Mouse (Mus musculus) CD4-positive naive resting alpha-beta T cell, adult 76 days (primary cell): Measurements from ENCODE around the gene Batf2. TPM values are rescaled to one million over a fixed set of nuclear protein-coding genes. Genes with fewer than 3 reads are reported as not detected.

ENCODE experiments used
- total RNA-seq: library from RNA; stranded (reverse); gene quantifications from one replicate; pipeline ENCODE4 v1.2.4, GENCODE M21; 2023

Batf2 gene
- 0.41 TPM for total RNA-seq

DNA sequence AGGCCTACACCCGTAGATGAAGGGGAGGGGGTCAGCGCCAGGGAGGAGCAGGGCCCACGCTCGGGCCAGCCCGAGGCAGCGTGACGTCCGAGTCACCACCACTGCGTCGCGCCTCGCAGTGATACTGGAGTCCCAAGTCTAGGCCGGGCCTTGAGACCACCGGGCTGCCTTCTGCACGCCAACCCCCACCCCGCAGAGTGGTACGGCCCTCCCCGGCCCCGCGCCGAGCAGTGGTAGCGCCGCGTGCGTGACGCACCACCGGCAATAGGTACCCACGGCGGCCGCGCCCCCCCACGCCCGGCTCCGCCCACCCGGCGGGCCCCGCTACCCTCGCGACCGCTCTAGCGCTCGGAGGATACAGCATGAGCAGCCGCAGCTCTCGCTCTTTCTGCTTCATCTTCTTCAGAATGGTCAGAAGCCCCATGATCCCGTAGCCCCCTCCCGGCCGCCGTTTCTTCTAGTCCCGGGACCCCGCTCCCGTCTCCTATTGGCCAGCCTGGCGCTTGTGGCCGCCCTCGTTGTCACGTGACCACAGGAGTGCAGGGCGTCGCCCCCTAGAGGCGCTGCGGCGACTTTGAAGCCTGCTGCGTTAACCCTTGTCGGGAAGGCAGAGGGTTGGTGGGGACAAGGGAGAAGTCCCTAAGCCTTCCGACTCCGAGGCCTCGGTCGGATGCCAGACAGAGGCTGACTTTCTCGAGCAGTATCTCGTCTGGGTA, at the start of gene Batf2:
TSS of gene Batf2 (plus strand) at position 306 of the 716 bp plus-strand sequence.

DNA sequence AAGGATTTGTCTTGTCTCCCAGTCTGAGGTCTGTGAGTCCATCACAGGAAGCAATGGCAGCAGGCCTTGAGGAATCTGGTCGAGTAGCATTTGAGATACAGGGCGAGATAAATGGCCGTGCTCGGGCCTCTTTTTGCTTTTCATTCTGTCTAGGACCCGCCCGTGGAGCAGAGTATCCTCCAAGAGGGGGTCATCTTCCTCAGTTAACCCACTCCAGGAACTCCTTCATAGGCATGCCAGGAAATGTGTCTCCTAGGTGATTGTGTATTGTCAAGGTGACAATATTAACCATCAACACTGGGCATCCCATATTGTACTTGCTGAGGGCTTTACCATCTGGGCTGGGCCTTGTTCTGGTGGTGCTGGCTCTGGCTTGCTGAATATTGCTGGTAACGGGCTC, 46.7 kb upstream of the Batf2 start, which contains the start of gene AC131692.1:
TSS of gene AC131692.1 (plus strand) at position 301 of the 400 bp plus-strand sequence.

DNA sequence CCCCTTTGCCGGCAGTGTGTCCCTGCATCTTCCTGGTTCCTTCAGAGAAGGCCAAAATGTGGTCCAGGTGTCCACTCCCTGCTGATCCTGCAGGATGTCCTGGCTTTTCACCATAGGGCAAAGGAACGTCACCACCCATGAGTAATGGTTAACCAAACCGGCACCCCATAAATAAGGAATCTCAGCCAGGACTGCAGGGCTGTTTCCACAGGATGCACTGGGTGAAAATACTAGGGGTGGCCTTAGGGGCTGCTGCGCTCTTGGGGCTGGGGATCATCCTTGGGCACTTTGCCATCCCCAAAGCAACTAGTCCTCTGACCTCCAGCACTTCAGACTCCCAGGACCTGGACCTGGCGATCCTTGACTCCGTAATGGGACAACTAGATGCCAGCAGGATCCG, 35.2 kb upstream of the Batf2 start, which contains the start of gene Naaladl1:
TSS of gene Naaladl1 (plus strand) at position 197 of the 400 bp plus-strand sequence.

DNA sequence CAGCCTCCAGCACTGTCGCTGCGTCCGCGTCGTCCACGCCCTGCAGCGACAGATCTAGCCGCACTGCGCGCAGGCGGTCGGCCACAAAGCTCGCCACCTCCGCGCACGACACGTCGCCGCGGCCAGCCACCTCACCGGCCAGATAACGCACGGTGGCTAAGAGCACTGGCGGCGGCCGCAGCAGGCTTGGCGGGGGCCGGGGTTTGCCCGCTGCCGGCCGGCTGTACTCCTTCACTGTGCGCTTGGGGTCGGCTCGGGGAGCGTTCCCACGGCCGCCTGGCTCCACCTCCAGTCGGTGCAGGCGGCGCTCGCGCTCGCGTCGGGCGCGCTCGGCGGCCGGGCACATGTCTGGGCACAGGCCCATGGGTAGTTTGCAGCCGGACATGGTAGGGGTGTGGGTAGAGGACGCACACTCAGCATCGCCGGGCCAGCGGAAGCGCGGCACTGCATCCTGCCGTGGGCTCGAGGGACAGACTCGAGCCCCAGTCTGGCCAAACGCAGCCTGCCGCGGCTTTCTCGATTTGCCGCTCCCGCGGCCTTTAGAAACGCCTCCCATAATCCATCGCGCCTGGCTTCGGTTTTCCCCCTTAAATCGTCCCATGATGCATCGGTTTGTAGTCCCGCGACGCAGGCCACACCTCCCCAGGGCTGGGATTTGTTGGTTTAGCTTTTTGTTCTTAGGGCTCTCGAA, 22.7 kb upstream of the Batf2 start, which contains the start of gene Sac3d1:
TSS of gene Sac3d1 (minus strand) at position 665 of the 691 bp plus-strand sequence.

DNA sequence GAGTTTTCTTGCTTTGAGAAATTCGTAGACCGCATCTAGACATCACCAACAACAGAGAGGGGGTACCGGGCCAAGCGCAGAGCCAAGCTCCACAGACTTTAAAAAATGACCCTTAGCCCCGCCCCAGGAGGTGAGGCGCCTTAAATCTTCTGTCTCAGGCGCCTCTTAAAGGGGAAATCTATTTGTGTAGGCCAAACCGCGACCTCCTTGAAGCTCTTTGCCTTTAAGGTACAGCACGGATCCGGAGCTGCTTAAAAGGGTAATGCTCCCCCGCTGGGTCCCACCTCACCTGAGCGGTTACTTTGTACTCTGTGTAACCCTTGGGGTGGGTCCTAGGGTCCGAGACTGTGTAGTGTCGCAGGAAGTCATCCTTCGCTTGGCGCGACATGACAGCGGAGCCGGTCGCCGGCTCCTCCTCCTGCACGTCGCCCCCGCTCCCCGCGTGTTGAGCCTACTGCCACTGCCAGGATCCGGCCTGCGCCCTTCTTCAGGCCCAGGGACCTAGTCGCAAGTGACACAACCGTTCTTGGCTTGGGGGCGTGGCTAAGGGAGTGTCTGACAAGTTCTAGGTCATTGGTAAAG, 12.9 kb upstream of the Batf2 start, which contains the start of gene Snx15:
TSS of gene Snx15 (minus strand) at position 545 of the 582 bp plus-strand sequence.

DNA sequence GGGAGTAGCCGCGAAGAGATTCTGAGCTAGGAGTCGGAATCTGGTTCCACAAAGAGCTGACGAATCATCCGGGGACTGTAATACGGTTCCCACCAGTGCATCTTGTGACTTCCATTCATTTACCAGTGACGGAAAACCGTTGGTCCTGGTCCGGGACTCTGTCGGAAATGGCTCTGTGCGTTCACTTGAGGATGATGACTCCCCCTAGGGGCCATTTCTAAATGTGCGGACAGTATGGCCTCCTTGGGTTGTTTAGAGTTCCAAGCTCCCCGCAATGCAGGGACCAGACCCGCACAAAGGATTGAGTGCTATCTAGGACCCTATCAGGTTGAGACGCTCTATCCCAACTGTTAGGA, 589 bp downstream of the Batf2 start, which contains the start of gene Arl2:
TSS of gene Arl2 (minus strand) at position 155 of the 356 bp plus-strand sequence.

GRCm38 (mm10) chr19:6184131-6184530, 43.3 kb downstream of the Batf2 start, which contains the start of gene Majin:
Majin (plus strand) TSS chr19:6184388.

Other genes starting within 250 kb of the Batf2 start
- 2.3 TPM for gene Tigd3, start 246.8 kb upstream of the Batf2 start, total RNA-seq
- gene Dpf2, start 228.0 kb upstream of the Batf2 start, total RNA-seq: 116 TPM
- 0.59 TPM for gene Cdc42ep2, start 216.2 kb upstream of the Batf2 start, total RNA-seq
- gene Pola2, start 176.8 kb upstream of the Batf2 start, total RNA-seq: 53.3 TPM
- gene Slc22a20, start 154.8 kb upstream of the Batf2 start, total RNA-seq: not detected
- gene Capn1, start 125.1 kb upstream of the Batf2 start, total RNA-seq: 109 TPM
- 59.7 TPM for gene Syvn1, start 94.4 kb upstream of the Batf2 start, total RNA-seq
- gene Mrpl49, start 83.2 kb upstream of the Batf2 start, total RNA-seq: 18.5 TPM
- 3,209 TPM for gene Fau, start 83.1 kb upstream of the Batf2 start, total RNA-seq
- gene Znhit2, start 79.8 kb upstream of the Batf2 start, total RNA-seq: 10.9 TPM
- 17.4 TPM for gene Tm7sf2, start 72.6 kb upstream of the Batf2 start, total RNA-seq
- gene Vps51, start 63.8 kb upstream of the Batf2 start, total RNA-seq: 112 TPM
- not detected for gene Tmem262, start 61.0 kb upstream of the Batf2 start, total RNA-seq
- gene Gm28374, start 58.7 kb upstream of the Batf2 start, total RNA-seq: not detected
- 58.2 TPM for gene Zfpl1, start 56.0 kb upstream of the Batf2 start, total RNA-seq
- 0.91 TPM for gene Cdca5, start 56.0 kb upstream of the Batf2 start, total RNA-seq
- gene AC131692.1, start 46.6 kb upstream of the Batf2 start, total RNA-seq: not detected
- not detected for gene Naaladl1, start 35.2 kb upstream of the Batf2 start, total RNA-seq
- 5.0 TPM for gene Sac3d1, start 22.3 kb upstream of the Batf2 start, total RNA-seq
- 27.8 TPM for gene Snx15, start 12.7 kb upstream of the Batf2 start, total RNA-seq
- gene Arl2, start 565 bp downstream of the Batf2 start, total RNA-seq: 20.1 TPM
- gene Majin, start 43.4 kb downstream of the Batf2 start, total RNA-seq: not detected
- gene Gpha2, start 85.4 kb downstream of the Batf2 start, total RNA-seq: not detected
- 17.5 TPM for gene Ppp2r5b, start 94.9 kb downstream of the Batf2 start, total RNA-seq
- 229 TPM for gene Atg2a, start 100.7 kb downstream of the Batf2 start, total RNA-seq
- gene Ehd1, start 135.7 kb downstream of the Batf2 start, total RNA-seq: 37.0 TPM
- gene Cdc42bpg, start 165.5 kb downstream of the Batf2 start, total RNA-seq: 4.9 TPM
- gene Men1, start 194.0 kb downstream of the Batf2 start, total RNA-seq: 22.2 TPM
- gene Map4k2, start 200.2 kb downstream of the Batf2 start, total RNA-seq: 519 TPM
- gene Sf1, start 222.7 kb downstream of the Batf2 start, total RNA-seq: 1,178 TPM
- 47.7 TPM for gene Pygm, start 243.4 kb downstream of the Batf2 start, total RNA-seq